Mouse (Mus musculus) lung, adult 2 months (tissue): ENCODE data around the gene Hoxd9. TPM values are rescaled to one million over a fixed set of nuclear protein-coding genes. Genes with fewer than 3 reads are reported as not detected.

Experiments used
- DNase-seq: peaks from one replicate; pipeline ENCODE4 v3.0.0; 2022
- H3K4me1 ChIP-seq: fragments of 200-500 bp; 2 replicates; pipeline ENCODE4 v1.6.1; 2011; ENCODE audit warnings: low read length; ENCODE audit not compliant: control insufficient read depth, insufficient read depth
- H3K4me3 ChIP-seq: fragments of 200-500 bp; replicated peaks from 2 replicates; pipeline ENCODE3; 2011; ENCODE audit warnings: low read depth, mild to moderate bottlenecking, control low read depth, low read length; ENCODE audit errors: extremely low read depth
- CTCF ChIP-seq: fragments of 200-500 bp; IDR thresholded peaks from 2 replicates; pipeline ENCODE4 v1.5.1; 2011; ENCODE audit warnings: mild to moderate bottlenecking, low read length, control low read depth; ENCODE audit not compliant: insufficient read depth
- POLR2A ChIP-seq: fragments of 200-500 bp; IDR thresholded peaks from 2 replicates; pipeline ENCODE4 v1.6.1; 2011; ENCODE audit warnings: low read depth, mild to moderate bottlenecking, control low read depth, low read length, borderline replicate concordance; ENCODE audit errors: extremely low read depth
- whole genome bisulfite sequencing: fragments of 180-500 bp; shearing (Covaris S2); methylation state at CpG from one replicate; pipeline ENCODE4 v1.1.7; 2018; 5-methylcytosine and 5-hydroxymethylcytosine counted together
- polyA plus RNA-seq: library from polyadenylated mRNA; depleted of rRNA; stranded (reverse); fragments of >200 nt; gene quantifications from 2 replicates; pipeline ENCODE4 v1.2.3, GENCODE M21; 2012

Gene Hoxd9
- polyA plus RNA-seq, 1 experiment = 0.75 TPM

DNA sequence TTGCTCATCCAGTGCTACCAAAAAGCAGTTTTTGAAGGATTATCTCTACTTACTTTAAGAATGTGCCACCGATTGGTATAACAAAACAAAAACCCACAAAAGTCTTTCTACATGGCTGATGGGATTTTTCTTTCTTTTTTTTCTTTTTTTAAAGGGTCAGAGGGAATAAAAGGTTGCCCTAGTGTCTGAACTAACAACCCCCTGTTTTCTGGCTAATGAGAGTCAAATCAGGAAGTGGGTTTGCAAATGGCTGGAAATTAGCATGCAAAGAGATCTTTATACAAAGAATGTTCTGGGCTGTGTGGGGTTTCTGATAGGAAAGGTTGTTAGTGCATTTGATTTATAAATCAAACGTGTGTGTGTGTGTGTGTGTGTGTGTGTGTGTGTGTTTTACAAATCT, 22.9 kb downstream of the Hoxd9 start:
- Histone ChIP-seq H3K4me3 (no peak overlapping the region), H3K4me1 (no peaks in the 10 kb centered on the region)
- WGBS = 24% methylated on average over 2 of the region's 2 CpGs
- no peak for DNase-seq
- TF ChIP-seq CTCF = no peak
- no peak for TF ChIP-seq POLR2A

DNA sequence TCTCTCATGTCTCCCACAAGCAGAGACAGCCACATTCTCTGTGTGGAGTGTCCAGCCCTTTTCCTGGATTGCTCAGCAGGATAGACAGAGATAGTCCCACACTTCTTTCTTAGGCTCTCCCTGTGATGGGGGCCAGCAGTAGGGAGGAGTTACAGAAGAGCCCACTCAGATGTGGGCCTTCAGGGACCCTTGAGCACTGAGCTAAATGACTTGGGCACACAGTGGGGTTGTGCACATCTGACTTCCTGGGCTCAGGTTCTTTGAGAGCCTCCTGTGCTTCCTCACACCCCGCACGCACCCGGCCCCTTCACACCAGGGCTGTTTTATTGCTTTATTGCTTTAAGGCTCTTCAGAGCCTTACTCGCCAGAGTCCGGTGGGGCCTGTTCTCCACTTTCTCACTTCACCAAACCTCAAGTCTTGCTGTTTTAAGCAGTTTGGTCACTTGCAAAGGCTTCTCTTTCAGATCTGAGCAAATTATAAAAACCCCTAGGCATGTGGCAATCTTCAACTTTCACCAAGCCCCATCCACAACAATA, 23.5 kb downstream of the Hoxd9 start:
- Histone ChIP-seq H3K4me1 (no peaks in the 10 kb centered on the region), H3K4me3 (no peak overlapping the region)
- WGBS = 27% methylated on average over 5 of the region's 5 CpGs
- no peak for TF ChIP-seq POLR2A
- TF ChIP-seq CTCF = no peak
- DNase-seq = no peak

DNA sequence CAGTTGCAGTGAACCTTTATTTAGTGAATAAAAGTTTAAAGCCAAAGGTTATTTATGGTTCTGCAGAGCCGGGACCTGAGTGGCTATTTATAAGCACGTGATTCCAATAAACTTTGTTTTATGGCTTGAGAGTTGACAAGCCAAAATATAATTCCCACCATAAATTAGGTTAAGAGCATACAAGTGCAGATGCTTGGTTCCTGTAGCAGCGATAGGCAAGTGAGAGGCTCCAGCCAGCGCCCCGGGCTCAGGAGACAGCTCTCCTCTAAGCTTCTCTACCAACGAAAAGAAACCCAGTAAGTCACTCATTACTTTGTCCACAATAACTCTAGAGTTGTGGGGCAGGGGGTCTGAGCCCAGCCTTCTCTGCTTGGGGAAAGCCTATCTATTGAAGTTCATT, 24.4 kb downstream of the Hoxd9 start:
- DNase-seq = no peak
- 15% methylated on average over 6 of the region's 6 CpGs for WGBS
- TF ChIP-seq CTCF = no peak
- TF ChIP-seq POLR2A = no peak
- H3K4me1 ChIP-seq = no peaks in the 10 kb centered on the region
- no peak overlapping the region for H3K4me3 ChIP-seq

DNA sequence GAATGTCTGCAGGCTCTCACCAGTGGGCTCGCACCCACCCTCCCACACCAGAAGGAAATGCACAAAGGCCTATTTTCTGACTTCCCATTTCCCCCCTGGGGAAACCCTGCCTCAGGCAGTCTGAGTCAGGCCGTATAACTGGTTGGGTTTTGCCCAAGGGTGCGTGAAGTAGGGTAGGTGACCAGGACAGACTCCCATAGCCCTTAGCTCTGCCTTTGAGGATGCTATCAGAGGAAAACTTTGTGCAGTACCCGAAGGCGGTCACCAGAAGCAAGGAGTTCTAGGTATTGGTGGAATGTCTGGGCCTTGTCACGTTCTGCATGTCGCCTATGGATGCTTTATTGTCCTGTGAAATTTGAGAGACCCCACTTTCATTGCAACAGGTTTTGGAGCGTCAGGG, 25.4 kb downstream of the Hoxd9 start:
- Histone ChIP-seq H3K4me1 (no peaks in the 10 kb centered on the region), H3K4me3 (no peak overlapping the region)
- WGBS = 17% methylated on average over 8 of the region's 8 CpGs
- no peak for DNase-seq
- no peak for TF ChIP-seq CTCF
- TF ChIP-seq POLR2A = no peak

DNA sequence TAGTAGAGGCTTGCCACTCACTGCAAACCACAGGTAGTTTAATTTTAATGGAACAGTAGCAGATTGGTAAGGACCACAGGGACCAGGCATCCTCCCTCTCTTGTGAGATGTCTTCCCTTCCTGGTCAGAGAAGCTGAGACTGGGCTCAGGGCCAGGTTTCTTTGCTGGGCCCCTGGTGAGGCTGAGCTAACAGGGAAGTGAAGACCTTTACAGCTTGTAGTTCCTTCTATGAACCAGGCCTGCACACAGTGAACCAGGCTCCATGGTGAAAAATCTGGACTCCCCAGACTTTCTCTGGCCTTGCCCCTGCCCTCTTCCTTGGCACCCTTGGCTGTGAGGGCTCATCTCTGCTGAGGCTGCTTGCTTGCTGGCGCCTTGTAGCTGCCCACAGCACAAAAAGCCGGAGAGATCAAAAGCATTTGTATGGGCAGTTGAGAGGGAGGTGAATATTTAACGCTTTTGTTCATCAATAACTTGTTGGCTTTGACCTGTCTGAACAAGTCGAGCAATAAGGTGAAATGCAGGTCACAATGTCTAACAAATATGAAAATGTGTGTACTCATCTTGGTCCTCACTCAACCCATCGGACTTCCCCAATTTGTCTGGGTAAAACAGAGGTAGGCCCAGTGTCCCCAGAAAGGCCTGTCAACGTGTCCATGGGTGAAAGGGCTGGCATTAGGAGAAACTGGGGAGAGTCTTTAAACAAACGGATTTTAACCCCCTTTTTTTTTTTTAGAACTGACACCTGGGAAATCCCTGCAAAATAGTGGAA, 26.9 kb downstream of the Hoxd9 start:
- Histone ChIP-seq H3K4me1 (no peaks in the 10 kb centered on the region), H3K4me3 (no peak overlapping the region)
- 44% methylated on average over 7 of the region's 7 CpGs for WGBS
- no peak for DNase-seq
- TF ChIP-seq CTCF (no peak), POLR2A (no peak)

DNA sequence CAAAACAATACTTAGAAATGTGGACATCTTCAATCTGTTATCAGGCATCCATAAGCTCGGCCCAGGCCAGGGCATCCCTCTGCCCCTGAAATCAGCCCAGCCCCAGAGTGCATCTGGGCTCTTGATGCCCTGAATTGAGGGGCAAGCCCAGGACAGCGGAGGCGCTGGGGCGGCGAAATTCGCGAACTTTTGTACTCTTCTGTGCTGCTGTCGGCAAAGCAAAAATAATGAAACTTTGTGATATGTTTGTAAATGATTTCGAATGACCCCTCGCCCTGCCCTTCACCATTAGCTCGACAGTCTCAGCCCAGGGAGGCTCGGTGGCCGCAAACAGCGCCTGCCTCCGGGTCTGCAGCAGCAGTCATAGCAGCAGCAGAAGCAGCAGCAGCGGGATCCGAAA, 27.6 kb downstream of the Hoxd9 start:
- WGBS = 18% methylated on average over 17 of the region's 17 CpGs
- no peaks in the 10 kb centered on the region for H3K4me1 ChIP-seq
- no peak for DNase-seq
- TF ChIP-seq CTCF (no peak), POLR2A (no peak)
- no peak overlapping the region for H3K4me3 ChIP-seq

DNA sequence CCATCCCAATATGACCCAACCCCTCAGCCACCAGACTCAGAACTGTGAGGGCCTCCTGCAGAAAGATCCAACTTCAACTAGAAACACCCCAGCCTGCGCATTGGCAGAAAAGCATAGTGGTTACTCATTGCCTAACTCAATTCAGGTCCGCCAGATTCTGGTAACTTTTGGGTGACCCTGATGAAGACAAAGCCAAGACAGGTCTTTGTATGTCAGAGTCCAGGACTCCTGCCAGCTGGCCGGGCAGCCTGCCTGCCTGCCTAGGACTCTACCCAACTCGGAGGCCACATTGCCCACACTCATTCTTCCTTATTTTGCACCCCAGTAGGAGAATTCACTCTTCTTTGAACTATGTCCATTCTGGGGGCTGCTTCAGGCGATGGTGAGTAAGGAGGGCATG, 29.0 kb downstream of the Hoxd9 start, which contains the start of gene Gm28230:
TSS of gene Gm28230 (plus strand) at position 178 of the 400 bp plus-strand sequence.
- 21% methylated on average over 5 of the region's 5 CpGs for WGBS
- no peaks in the 10 kb centered on the region for H3K4me1 ChIP-seq
- DNase-seq = no peak
- H3K4me3 ChIP-seq = no peak within 1 kb of the TSS
- TF ChIP-seq POLR2A (no peak), CTCF (no peak)

DNA sequence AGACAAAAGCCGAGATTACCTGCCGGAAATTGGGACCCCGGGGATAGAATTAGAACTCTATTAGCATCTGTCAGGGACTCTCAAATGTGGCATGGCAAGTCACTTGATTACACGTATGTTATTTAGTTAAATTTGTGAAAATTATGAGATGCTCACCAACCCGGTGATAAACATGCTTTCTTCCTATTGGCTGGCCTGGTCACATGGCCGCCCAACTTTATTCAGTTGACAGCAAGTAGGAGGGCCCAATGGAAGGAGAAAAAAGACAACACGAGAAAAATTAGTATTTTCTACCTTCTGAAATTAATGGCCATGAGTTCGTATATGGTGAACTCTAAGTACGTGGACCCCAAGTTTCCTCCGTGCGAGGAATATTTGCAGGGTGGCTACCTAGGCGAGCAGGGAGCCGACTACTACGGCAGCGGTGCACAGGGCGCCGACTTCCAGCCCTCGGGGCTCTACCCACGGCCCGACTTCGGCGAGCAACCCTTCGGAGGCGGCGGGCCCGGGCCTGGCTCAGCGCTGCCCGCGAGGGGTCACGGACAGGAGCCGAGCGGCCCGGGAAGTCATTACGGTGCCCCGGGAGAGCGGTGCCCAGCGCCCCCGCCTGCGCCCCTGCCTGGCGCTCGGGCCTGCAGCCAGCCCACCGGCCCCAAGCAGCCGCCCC, 29.6 kb downstream of the Hoxd9 start:
- no peak for DNase-seq
- Histone ChIP-seq H3K4me1 (no peaks in the 10 kb centered on the region), H3K4me3 (no peak overlapping the region)
- TF ChIP-seq POLR2A = no peak
- TF ChIP-seq CTCF = no peak
- 4% methylated on average over 42 of the region's 43 CpGs for WGBS

DNA sequence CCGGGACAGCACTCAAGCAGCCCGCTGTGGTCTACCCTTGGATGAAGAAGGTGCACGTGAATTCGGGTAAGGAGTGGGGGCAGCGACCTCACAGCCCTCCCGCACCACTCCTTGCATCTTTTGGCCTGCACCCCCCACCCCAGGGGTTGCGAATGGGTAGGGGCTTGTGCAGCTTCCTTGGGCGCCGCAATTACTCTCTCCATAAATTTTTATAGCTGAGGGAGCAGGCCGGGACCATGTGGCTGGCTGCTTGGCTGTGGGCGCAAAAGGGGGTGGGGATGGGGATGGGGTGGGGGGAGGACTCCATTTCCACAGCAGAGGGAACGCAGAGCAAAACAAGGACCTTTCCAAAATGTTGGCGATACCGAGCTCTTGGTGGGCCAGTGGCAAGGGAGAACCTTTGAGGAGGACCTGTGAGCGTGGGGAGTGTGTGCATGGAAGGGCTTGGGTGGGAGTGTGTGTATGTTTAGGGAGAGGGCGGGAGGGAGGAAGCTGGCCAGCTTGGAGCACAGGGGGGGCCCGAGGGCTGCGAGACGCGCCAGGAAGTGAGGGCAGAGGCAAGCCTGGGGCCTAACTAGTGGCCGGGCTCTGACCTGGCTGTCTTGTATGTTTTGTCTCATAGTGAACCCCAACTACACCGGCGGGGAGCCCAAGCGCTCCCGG, 30.2 kb downstream of the Hoxd9 start:
- Histone ChIP-seq H3K4me1 (no peaks in the 10 kb centered on the region), H3K4me3 (no peak overlapping the region)
- DNase-seq = no peak
- WGBS = 8% methylated on average over 25 of the region's 25 CpGs
- no peak for TF ChIP-seq CTCF
- TF ChIP-seq POLR2A = no peak
